Comparison of ENCODE assay signal across 16 mouse cellular contexts in the genomic region with DNA sequence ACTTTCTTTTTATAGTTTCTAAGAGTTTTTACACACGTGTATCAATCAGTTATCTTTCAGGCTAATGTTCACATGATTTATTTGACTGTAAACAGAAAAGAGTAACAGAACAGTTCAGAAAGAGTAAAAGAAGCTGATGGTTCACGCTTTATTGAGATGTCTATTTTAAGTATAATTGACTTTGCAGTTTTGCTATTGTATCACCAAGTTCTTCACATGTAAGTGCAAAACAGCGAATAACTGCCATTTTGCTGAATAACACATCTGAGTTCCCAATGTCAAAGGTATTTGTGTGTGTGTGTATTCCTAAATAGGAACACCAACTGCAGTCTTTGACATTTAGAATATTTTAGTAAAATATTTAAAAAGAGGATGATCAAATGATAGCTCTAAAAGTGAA.
A peak's percentile ranks its signal among the peaks of the same experiment; 100 is the strongest.
DNase-seq lines count a peak whose midpoint lies in the region; ATAC-seq and TF ChIP-seq lines count a peak whose summit lies in the region.
"Had no signal": no experiment of that assay in that cellular context is flagged by ENCODE, and none has a peak within 500 bp of the region (broad histone marks: within the 10 kb centered on the region; RNA-seq: fewer than 3 reads in every experiment).

No protein-coding gene starts in this region.

- DNase-seq in layer of hippocampus, adult 2 months (ENCODE audit: low spot score in 2 of 2): no peak
- no peak for DNase-seq in layer of hippocampus, postnatal 25 days (ENCODE audit: extremely low spot score in 1 of 2, low spot score in 1 of 2)
- no peak for DNase-seq in hindbrain, embryonic 11.5 days (ENCODE audit: low spot score)
- DNase-seq in urinary bladder, adult 2 months (ENCODE audit: low spot score): no peak
- DNase-seq in kidney, postnatal 14 days: no peak
- DNase-seq in adrenal gland, postnatal 10 days: no peak
- DNase-seq: adrenal gland, postnatal 36 days; heart, adult 11 months; kidney, postnatal 10 days had no signal

- no peaks in the 10 kb centered on the region for H3K27me3 ChIP-seq in hindbrain, embryonic 11.5 days (ENCODE audit: control insufficient read depth, insufficient read depth, low read length)
- H3K27me3 ChIP-seq in midbrain, embryonic 12.5 days: no peaks in the 10 kb centered on the region
- H3K27me3 ChIP-seq in neural tube, embryonic 15.5 days (replicated peaks): no peaks in the 10 kb centered on the region
- H3K27me3 ChIP-seq: CH12.LX had no signal

- H3K4me3 ChIP-seq in layer of hippocampus, adult 2 months: peak overlapping the region; percentile 88; the same call in 1 of the 2 replicates
- H3K4me3 ChIP-seq in hindbrain, embryonic 11.5 days (ENCODE audit: low read depth, low read length): no peak overlapping the region
- 0 out of 2 replicates have a peak overlapping the region, but pooled peaks have one; percentile 7 for H3K4me3 ChIP-seq in midbrain, embryonic 12.5 days
- H3K4me3 ChIP-seq in neural tube, embryonic 15.5 days (replicated peaks): 0 out of 2 replicates have a peak overlapping the region, but pooled peaks have one; percentile 18
- H3K4me3 ChIP-seq: stomach, embryonic 15.5 days had no signal

- H3K36me3 ChIP-seq in hindbrain, embryonic 11.5 days (ENCODE audit: control insufficient read depth, insufficient read depth, low read length): no peaks in the 10 kb centered on the region
- peaks cover 18% of the 10 kb centered on the region for H3K36me3 ChIP-seq in midbrain, embryonic 12.5 days
- H3K36me3 ChIP-seq in neural tube, embryonic 15.5 days: no peaks in the 10 kb centered on the region
- H3K36me3 ChIP-seq: stomach, embryonic 15.5 days had no signal

- ATAC-seq in hindbrain, embryonic 11.5 days (ENCODE audit: low FRiP score): no peak
- no peak for ATAC-seq in midbrain, embryonic 12.5 days (ENCODE audit: low FRiP score, low read depth)
- ATAC-seq in neural tube, embryonic 15.5 days (ENCODE audit: low FRiP score): no peak
- ATAC-seq: activated CD4-positive, CD25-positive, alpha-beta regulatory T cell, adult 4 months; intestine, postnatal 0 days; lung, postnatal 0 days had no signal

- WGBS in hindbrain, embryonic 11.5 days: 69% methylated on average over 3 of the region's 3 CpGs
- WGBS in midbrain, embryonic 12.5 days: 57% methylated on average over 3 of the region's 3 CpGs
- 28% methylated on average over 3 of the region's 3 CpGs for WGBS in neural tube, embryonic 15.5 days

- peak overlapping the region; percentile 100 for H3K27ac ChIP-seq in layer of hippocampus, adult 2 months
- H3K27ac ChIP-seq in hindbrain, embryonic 11.5 days (ENCODE audit: low read depth, low read length): peak overlapping the region; percentile 48
- peak overlapping the region; percentile 78 for H3K27ac ChIP-seq in midbrain, embryonic 12.5 days (replicated peaks)
- H3K27ac ChIP-seq in neural tube, embryonic 15.5 days (replicated peaks): peak overlapping the region; percentile 70; the same call in 1 of the 2 replicates
- H3K27ac ChIP-seq: stomach, embryonic 15.5 days had no signal

- H3K9ac ChIP-seq in hindbrain, embryonic 11.5 days (ENCODE audit: low read depth, low read length): no peak overlapping the region
- H3K9ac ChIP-seq in midbrain, embryonic 12.5 days (replicated peaks): no peak overlapping the region
- 0 out of 2 replicates have a peak overlapping the region, but pooled peaks have one; percentile 6 for H3K9ac ChIP-seq in neural tube, embryonic 15.5 days (replicated peaks)
- H3K9ac ChIP-seq: stomach, embryonic 15.5 days had no signal

- no peak for TF ChIP-seq CTCF in layer of hippocampus, adult 2 months (conservative IDR thresholded peaks at IDR 0.05)

- no peaks in the 10 kb centered on the region for H3K9me3 ChIP-seq in hindbrain, embryonic 11.5 days (ENCODE audit: control insufficient read depth, low read length)
- no peaks in the 10 kb centered on the region for H3K9me3 ChIP-seq in midbrain, embryonic 12.5 days
- H3K9me3 ChIP-seq in neural tube, embryonic 15.5 days (replicated peaks): no peaks in the 10 kb centered on the region
- H3K9me3 ChIP-seq: stomach, embryonic 15.5 days had no signal

- H3K4me2 ChIP-seq in hindbrain, embryonic 11.5 days (replicated peaks; ENCODE audit: low read depth, low read length): no peak overlapping the region
- H3K4me2 ChIP-seq in midbrain, embryonic 12.5 days (replicated peaks): peak overlapping the region; percentile 31
- peak overlapping the region; percentile 67 for H3K4me2 ChIP-seq in neural tube, embryonic 15.5 days
- H3K4me2 ChIP-seq: stomach, embryonic 15.5 days had no signal

- no peaks in the 10 kb centered on the region for H3K4me1 ChIP-seq in hindbrain, embryonic 11.5 days (replicated peaks; ENCODE audit: control insufficient read depth, insufficient read depth, low read length)
- H3K4me1 ChIP-seq in midbrain, embryonic 12.5 days: peaks cover 27% of the 10 kb centered on the region
- peaks cover 21% of the 10 kb centered on the region; the same call in 1 of the 2 replicates for H3K4me1 ChIP-seq in neural tube, embryonic 15.5 days
- H3K4me1 ChIP-seq: stomach, embryonic 15.5 days had no signal

Comparison
In these comparisons a context has a peak if more than half of its experiments do, and no peak if none do; other contexts are left out.
1. H3K27ac ChIP-seq: peak in every context shown above with its lines; median percentile 100 in layer of hippocampus, adult 2 months; 78 in midbrain, embryonic 12.5 days; 70 in neural tube, embryonic 15.5 days; 48 in hindbrain, embryonic 11.5 days.